Mouse (Mus musculus): Measurements from ENCODE around the gene Rasa3.

DNA sequence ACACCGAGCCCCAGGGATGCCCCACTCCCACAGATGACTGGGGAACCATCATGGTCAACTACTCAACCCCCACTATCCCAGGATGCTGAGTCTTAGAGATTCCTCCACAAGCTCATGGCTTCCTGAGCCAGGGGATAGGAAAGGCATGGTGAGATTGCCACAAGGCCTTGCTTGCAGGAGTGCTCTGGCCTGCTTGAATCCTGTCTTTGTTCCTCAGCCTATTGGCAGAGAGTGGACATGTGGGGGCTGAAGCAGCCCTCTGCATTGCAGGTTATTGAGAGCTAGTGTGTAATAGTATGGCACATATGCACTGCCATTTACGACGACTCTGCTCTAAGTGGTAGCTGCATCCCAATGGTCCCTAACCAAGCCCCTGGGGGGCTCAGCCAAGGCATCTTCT, 147.0 kb downstream of the Rasa3 start:
- TF ChIP-seq EP300 (optimal IDR thresholded peaks at IDR 0.05) (no peak), CTCF (IDR thresholded peaks at IDR 0.05; ENCODE audit: low read depth) (no peak)
